Mouse (Mus musculus): ENCODE results near the gene Cyp2f2.

GRCm38 (mm10) chr7:27161744-27162143 is 42.0 kb downstream of the Cyp2f2 start:
- TF ChIP-seq CTCF (IDR thresholded peaks at IDR 0.05; ENCODE audit: borderline replicate concordance, extremely low read depth, insufficient read depth, insufficient read length) (no peak), POLR2A (IDR thresholded peaks at IDR 0.05; ENCODE audit: borderline replicate concordance, extremely low read depth, insufficient read depth, insufficient read length, poor library complexity, severe bottlenecking) (no peak)
